Mouse (Mus musculus) midbrain, postnatal 0 days (tissue): ENCODE results near the gene Stard5. TPM values are rescaled to one million over a fixed set of nuclear protein-coding genes. Genes with fewer than 3 reads are reported as not detected.
A peak's percentile ranks its signal among the peaks of the same experiment; 100 is the strongest.

Experiments used
- ATAC-seq: fragments of 200-750 bp; cut with Nextera tagmentation; 2 replicates; pipeline ENCODE4 v1.8.0; 2017; ENCODE audit warnings: moderate number of reproducible peaks, mild to moderate bottlenecking, moderate TSS enrichment, moderate library complexity; ENCODE audit not compliant: low FRiP score
- DNase-seq: peaks from one replicate; pipeline ENCODE4 v3.0.0-alpha.2; 2015; ENCODE audit warnings: low spot score
- H3K27ac ChIP-seq: fragments of 300-500 bp; sonication (generic); 2 replicates; pipeline ENCODE4 v1.5.1; 2014; ENCODE audit warnings: low read depth, mild to moderate bottlenecking, low read length, mixed read lengths
- H3K27me3 ChIP-seq: fragments of 300-500 bp; sonication (generic); 2 replicates; pipeline ENCODE4 v1.6.1; 2014; ENCODE audit warnings: low read length, control low read depth, mixed read lengths; ENCODE audit not compliant: insufficient read depth
- H3K36me3 ChIP-seq: fragments of 300-500 bp; sonication (generic); 2 replicates; pipeline ENCODE4 v1.6.1; 2014; ENCODE audit warnings: low read length, control low read depth, mixed read lengths; ENCODE audit not compliant: insufficient read depth
- H3K4me1 ChIP-seq: fragments of 300-500 bp; sonication (generic); 2 replicates; pipeline ENCODE4 v1.6.1; 2014; ENCODE audit warnings: mild to moderate bottlenecking, control low read depth, antibody characterized with exemption, low read length, mixed read lengths; ENCODE audit not compliant: insufficient read depth
- H3K4me2 ChIP-seq: fragments of 300-500 bp; sonication (generic); 2 replicates; pipeline ENCODE4 v1.6.1; 2014; ENCODE audit warnings: low read depth, mild to moderate bottlenecking, low read length, mixed read lengths; ENCODE audit not compliant: poor library complexity, severe bottlenecking
- H3K4me3 ChIP-seq: fragments of 300-500 bp; sonication (generic); 2 replicates; pipeline ENCODE4 v1.5.1; 2014; ENCODE audit warnings: low read depth, mild to moderate bottlenecking, low read length, moderate library complexity
- H3K9ac ChIP-seq: fragments of 300-500 bp; sonication (generic); replicated peaks from 2 replicates; pipeline ENCODE4 v1.6.1; 2014; ENCODE audit warnings: mild to moderate bottlenecking, low read length, moderate library complexity, mixed read lengths; ENCODE audit not compliant: poor library complexity, severe bottlenecking
- H3K9me3 ChIP-seq: fragments of 300-500 bp; sonication (generic); 2 replicates; pipeline ENCODE4 v1.6.1; 2016; ENCODE audit warnings: low read length, control low read depth
- CTCF ChIP-seq: IDR thresholded peaks from 2 replicates; pipeline ENCODE4 v1.5.1; 2016; ENCODE audit warnings: antibody characterized with exemption, mild to moderate bottlenecking
- WGBS: fragments of 180-500 bp; shearing (Covaris S2); extraction: QIAGEN DNeasy Blood & Tissue Kit; methylation state at CpG from one replicate; pipeline ENCODE4 v1.1.7; 2014; 5-methylcytosine and 5-hydroxymethylcytosine counted together
- polyA plus RNA-seq: library from polyadenylated mRNA; unstranded; fragments of >200 nt; fragmentation: Nextera tagmentation; extraction: Ambion mirVana; gene quantifications from 2 replicates; pipeline ENCODE4 v1.2.1, GENCODE M21; 2015
- total RNA-seq: library from RNA; depleted of rRNA; stranded (reverse); fragments of >200 nt; gene quantifications from 2 replicates; pipeline ENCODE4 v1.2.3, GENCODE M21; 2014; rRNA removed

Gene Stard5
- total and polyA plus RNA-seq, 2 experiments from 2014 or later, result 4.3 to 6.8 TPM

DNA sequence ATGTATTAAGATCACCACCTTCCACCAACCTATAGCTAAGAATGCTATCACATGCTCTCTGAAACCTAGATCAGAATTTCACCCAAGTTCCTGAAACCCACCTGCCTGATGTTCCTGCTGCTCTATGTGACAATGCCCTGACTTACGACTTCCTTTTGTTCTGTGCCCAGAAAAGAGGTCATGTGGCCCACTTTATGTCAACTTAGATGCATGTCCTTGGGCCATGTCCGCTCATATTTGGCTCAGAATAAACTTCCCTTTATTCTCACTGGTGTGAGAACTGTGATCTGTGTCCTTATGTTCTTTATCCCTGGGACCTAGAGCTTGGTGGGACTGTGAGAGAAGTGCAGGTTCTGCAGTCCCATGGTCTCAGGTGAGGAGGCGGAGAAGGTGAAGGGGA, 45.5 kb downstream of the Stard5 start:
- no peak for TF ChIP-seq CTCF
- Histone ChIP-seq H3K36me3 (no peaks in the 10 kb centered on the region), H3K4me1 (no peaks in the 10 kb centered on the region), H3K4me3 (no peak overlapping the region), H3K9me3 (no peaks in the 10 kb centered on the region), H3K27ac (no peak overlapping the region), H3K9ac (no peak overlapping the region), H3K4me2 (no peak overlapping the region), H3K27me3 (no peaks in the 10 kb centered on the region)
- WGBS, result 89% methylated on average over 3 of the region's 3 CpGs
- DNase-seq (no peak), ATAC-seq (no peak)

GRCm38 (mm10) chr7:83678506-83678905, 46.7 kb downstream of the Stard5 start:
- no peak for TF ChIP-seq CTCF
- Histone ChIP-seq H3K27me3 (no peaks in the 10 kb centered on the region), H3K4me2 (no peak overlapping the region), H3K27ac (no peak overlapping the region), H3K9me3 (no peaks in the 10 kb centered on the region), H3K9ac (no peak overlapping the region), H3K4me1 (no peaks in the 10 kb centered on the region), H3K4me3 (no peak overlapping the region), H3K36me3 (no peaks in the 10 kb centered on the region)
- 88% methylated on average over 4 of the region's 4 CpGs for WGBS
- DNase-seq (no peak), ATAC-seq (no peak)

- WGBS, result 54% methylated on average over 6 of the region's 6 CpGs
- no peak overlapping the region for H3K4me2 ChIP-seq
- TF ChIP-seq CTCF, result no peak
- DNase-seq, result no peak
- H3K36me3 ChIP-seq, result no peaks in the 10 kb centered on the region
- no peaks in the 10 kb centered on the region for H3K27me3 ChIP-seq
- no peaks in the 10 kb centered on the region for H3K9me3 ChIP-seq
- H3K4me3 ChIP-seq, result no peak overlapping the region
- no peak overlapping the region for H3K9ac ChIP-seq
- no peak for ATAC-seq
- H3K4me1 ChIP-seq, result no peaks in the 10 kb centered on the region
- no peak overlapping the region for H3K27ac ChIP-seq
These were observed 51.0 kb downstream of the Stard5 start for GRCm38 (mm10) chr7:83682640-83683274.

DNA sequence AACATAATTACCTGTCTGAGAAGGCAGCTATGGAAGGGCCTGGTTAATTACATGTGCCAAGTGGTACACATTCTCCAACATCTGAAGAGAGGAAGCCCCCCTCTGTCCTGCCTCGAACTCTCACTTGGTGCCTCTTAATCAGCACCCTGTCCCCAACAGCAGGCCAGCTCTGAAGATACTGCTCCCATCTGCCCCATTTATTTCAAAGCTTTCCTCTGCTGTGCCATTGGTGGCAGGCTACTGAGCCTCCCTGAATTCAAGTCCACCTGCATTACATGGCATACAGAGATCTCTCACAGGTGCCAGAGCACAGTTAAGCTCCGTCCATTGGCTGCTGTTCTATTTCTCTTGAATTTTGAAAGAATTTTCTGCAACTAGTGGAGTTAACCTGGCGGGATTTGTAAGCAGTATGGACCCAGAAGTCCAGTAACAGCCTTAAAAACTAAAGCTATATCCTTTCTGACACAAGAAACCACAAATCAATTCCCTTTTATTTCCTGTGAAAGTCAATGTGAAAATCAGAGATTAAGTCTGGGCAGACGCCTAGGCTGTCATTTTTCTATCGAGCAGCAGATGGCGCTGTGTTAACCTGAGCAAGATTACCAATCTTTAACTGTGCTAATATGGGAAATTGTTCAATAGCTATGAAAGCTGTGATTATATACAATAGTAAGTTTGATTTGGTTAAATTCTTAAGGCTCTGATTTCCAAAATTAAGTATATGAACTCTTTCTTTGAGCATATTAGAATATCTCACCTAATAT, 63.9 kb downstream of the Stard5 start:
- no peaks in the 10 kb centered on the region for H3K4me1 ChIP-seq
- TF ChIP-seq CTCF, result peak; percentile 82
- H3K9ac ChIP-seq, result no peak overlapping the region
- WGBS, result 31% methylated on average over 6 of the region's 6 CpGs
- no peaks in the 10 kb centered on the region for H3K9me3 ChIP-seq
- no peak overlapping the region for H3K27ac ChIP-seq
- no peaks in the 10 kb centered on the region for H3K36me3 ChIP-seq
- ATAC-seq, result no peak
- peak; percentile 55 for DNase-seq
- no peak overlapping the region for H3K4me3 ChIP-seq
- no peak overlapping the region for H3K4me2 ChIP-seq
- H3K27me3 ChIP-seq, result no peaks in the 10 kb centered on the region

DNA sequence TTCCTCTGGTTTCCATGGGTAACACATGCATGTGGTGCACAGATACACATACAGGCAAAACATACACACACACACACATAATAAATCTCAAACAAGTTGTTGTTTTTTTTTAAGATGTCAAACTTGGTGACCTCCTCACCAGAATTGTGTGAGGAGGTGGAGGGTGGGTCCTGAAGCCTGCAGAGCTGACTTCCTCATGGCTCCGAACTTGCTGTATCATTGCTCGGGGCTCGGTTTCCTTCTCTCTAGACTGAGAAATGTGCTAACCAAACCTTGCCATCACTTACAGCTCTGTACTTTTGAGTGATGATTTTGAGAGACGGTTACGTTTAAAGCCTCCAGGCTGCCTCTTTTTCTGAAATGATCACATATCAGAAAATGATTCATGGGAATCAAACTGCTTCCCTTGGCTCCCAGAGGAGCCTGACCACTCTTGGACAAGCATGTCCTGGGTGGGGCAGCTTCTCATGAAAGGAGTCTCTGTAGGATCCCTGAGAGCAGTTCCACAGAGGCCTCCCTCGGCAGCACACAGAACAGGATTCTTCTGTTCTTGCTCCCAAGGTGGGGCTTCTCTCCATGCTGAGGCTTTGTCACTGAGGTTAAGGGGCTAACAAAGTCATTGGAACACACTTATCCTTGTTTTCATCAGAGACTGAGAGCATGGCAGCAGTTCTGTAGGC, 67.4 kb downstream of the Stard5 start:
- 86% methylated on average over 6 of the region's 6 CpGs for WGBS
- no peak overlapping the region for H3K27ac ChIP-seq
- H3K36me3 ChIP-seq, result no peaks in the 10 kb centered on the region
- no peak overlapping the region for H3K4me2 ChIP-seq
- H3K9ac ChIP-seq, result no peak overlapping the region
- no peaks in the 10 kb centered on the region for H3K27me3 ChIP-seq
- ATAC-seq (no peak), DNase-seq (no peak)
- no peaks in the 10 kb centered on the region for H3K4me1 ChIP-seq
- H3K9me3 ChIP-seq, result no peaks in the 10 kb centered on the region
- TF ChIP-seq CTCF, result no peak
- H3K4me3 ChIP-seq, result no peak overlapping the region

Other genes with a start within 250 kb of the Stard5 start
- gene Tmc3, start 47.0 kb upstream of the Stard5 start, total RNA-seq, result 0.11 and 0.47 TPM in 2 replicates
- 0.18 and 0.23 TPM in 2 replicates for gene Tmc3, start 47.0 kb upstream of the Stard5 start, polyA plus RNA-seq
- gene Il16, start 113.8 kb downstream of the Stard5 start, total RNA-seq, result 0.99 and 1.7 TPM in 2 replicates
- 0.85 and 1.0 TPM in 2 replicates for gene Il16, start 113.8 kb downstream of the Stard5 start, polyA plus RNA-seq
- gene Cfap161, start 162.9 kb downstream of the Stard5 start, total RNA-seq, result 2.0 and 2.3 TPM in 2 replicates
- 2.1 and 2.9 TPM in 2 replicates for gene Cfap161, start 162.9 kb downstream of the Stard5 start, polyA plus RNA-seq